Mouse (Mus musculus) urinary bladder, postnatal 14 days (tissue): ENCODE results near the gene Chodl.

Source experiments
- DNase-seq: peaks from one replicate; pipeline ENCODE4 v3.0.0; 2021; ENCODE audit warnings: low spot score

Gene Chodl

GRCm38 (mm10) chr16:78930382-78931286, at the start of gene Chodl:
Gene Chodl (plus strand): TSS chr16:78930948.
- peak; percentile 15 for DNase-seq

- no peak for DNase-seq
Observed at GRCm38 (mm10) chr16:78922644-78923043, 8.1 kb upstream of the Chodl start.

GRCm38 (mm10) chr16:78931287-78932025, 708 bp downstream of the Chodl start:
- no peak for DNase-seq

GRCm38 (mm10) chr16:78934298-78934697, 3.5 kb downstream of the Chodl start:
- no peak for DNase-seq

- DNase-seq: no peak
Observed at GRCm38 (mm10) chr16:78937755-78938154, 7.0 kb downstream of the Chodl start.

- DNase-seq: no peak
Observed at GRCm38 (mm10) chr16:78950359-78950758, 19.6 kb downstream of the Chodl start.

GRCm38 (mm10) chr16:78957434-78957833, 26.7 kb downstream of the Chodl start:
- DNase-seq: no peak

- DNase-seq: no peak
Observed at GRCm38 (mm10) chr16:78969091-78969731, 38.5 kb downstream of the Chodl start.

GRCm38 (mm10) chr16:78974099-78974498, 43.4 kb downstream of the Chodl start:
- no peak for DNase-seq

GRCm38 (mm10) chr16:78976384-78976783, 45.6 kb downstream of the Chodl start:
- no peak for DNase-seq
